Mouse (Mus musculus) heart, postnatal 0 days (tissue): ENCODE measurements around the gene Olfr1391.
"Not testable (repeated sequence)": the region's sequence is repeated elsewhere in the genome, so short reads cannot be mapped to it uniquely, and the experiment has no call there.

ENCODE experiments used
- CTCF ChIP-seq: IDR thresholded peaks from 2 replicates; pipeline ENCODE4 v1.5.1; 2016; ENCODE audit warnings: antibody characterized with exemption, control low read depth, low read depth
- EP300 ChIP-seq: IDR thresholded peaks from 2 replicates; pipeline ENCODE4 v1.6.1; 2016; ENCODE audit warnings: antibody characterized with exemption, low read depth

GRCm38 (mm10) chr11:49308547-49308946 lies 14.0 kb upstream of the Olfr1391 start:
- not testable (repeated sequence) for TF ChIP-seq CTCF, EP300
